Mouse (Mus musculus) cerebellum, postnatal 36 days (tissue): ENCODE results near the gene Doc2g.

Source experiments
- DNase-seq, 2 experiments: peaks; one replicate each; pipeline ENCODE4 v3.0.0; 2021 to 2022; ENCODE audit warnings: mixed read lengths in 2 of 2

Gene Doc2g

GRCm38 (mm10) chr19:3991562-3991961 lies 11.6 kb upstream of the Doc2g start:
- DNase-seq: no peak

GRCm38 (mm10) chr19:3991966-3992365 lies 11.1 kb upstream of the Doc2g start:
- no peak for DNase-seq

DNA sequence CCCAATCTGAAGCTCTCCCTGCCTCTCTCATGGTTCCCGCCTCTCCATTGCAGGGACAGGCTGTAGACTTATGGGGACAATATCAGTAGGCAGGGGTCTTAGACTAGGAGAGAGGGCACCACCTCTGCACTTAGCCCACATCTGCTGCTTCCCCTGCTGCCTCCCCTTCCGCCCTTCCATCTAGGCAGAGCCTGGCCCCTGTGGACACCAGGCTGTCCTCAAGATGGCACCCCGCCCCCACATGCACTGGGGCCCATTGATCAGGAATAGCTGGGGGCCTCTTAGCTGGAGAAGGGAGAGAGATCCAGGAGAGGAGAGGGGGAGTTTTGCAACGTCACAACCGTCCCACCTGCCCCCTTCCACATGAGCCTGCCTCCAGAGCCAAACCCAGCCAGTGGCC lies 10.7 kb upstream of the Doc2g start, which contains the start of gene Tbx10:
Tbx10 (plus strand) TSS at position 337 of the 400 bp plus-strand sequence.
- DNase-seq: no peak

DNA sequence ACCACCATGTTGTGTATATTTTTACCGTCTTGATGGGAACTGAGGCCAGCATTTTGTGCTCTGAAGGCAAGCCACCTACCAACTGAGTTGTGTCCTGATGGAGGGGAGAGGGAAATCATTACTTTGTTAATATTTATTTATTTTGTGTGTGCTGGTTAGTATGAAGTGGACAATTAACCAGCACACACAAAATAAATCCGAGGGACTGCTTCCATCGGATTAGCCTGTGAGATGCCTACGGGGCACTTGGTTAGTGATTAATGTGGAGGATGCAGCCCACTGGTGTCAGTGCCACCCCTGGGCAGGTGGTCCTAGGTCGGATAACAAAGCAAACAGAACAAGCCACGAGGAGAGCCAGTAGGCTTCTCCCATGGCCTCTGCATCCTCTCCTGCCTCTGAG lies 8.2 kb upstream of the Doc2g start:
- no peak for DNase-seq

DNA sequence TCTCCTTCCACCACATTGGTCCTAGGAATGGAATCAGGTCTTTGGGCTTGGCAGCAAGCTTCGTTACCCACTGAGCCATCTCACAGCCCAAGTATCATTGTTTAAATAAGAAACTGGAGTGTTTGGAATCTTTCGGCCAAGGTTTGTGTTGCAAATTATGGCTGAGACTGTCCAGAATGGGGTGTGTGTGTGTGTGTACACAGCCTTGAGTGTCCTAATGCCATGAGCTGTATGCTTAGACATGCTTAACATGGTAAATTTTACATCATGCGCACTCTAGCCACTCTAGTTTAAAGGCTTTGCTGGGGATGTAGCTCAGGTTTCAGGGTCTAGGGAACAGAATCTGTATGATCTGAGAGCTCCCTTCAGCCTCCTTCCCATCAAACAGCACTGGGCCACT lies 7.6 kb upstream of the Doc2g start:
- no peak for DNase-seq

GRCm38 (mm10) chr19:3996106-3996505 lies 7.0 kb upstream of the Doc2g start:
- no peak for DNase-seq

DNA sequence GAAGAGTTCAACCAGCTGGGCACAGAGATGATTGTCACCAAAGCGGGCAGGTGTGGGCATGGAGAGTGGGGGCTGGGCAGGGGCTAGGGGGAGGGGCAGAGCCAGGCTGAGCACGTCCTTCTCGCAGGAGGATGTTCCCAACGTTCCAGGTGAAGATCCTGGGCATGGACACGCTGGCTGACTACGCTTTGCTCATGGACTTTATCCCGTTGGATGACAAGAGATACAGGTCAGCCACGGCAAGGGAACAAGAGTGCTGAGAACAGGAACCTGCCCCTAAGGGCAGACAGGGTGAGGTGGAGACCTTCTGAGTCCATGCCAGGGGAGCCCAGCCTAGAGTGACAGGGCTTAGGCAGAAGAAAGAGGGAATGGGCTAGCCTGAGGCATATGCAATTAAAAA lies 6.4 kb upstream of the Doc2g start:
- DNase-seq: no peak

DNA sequence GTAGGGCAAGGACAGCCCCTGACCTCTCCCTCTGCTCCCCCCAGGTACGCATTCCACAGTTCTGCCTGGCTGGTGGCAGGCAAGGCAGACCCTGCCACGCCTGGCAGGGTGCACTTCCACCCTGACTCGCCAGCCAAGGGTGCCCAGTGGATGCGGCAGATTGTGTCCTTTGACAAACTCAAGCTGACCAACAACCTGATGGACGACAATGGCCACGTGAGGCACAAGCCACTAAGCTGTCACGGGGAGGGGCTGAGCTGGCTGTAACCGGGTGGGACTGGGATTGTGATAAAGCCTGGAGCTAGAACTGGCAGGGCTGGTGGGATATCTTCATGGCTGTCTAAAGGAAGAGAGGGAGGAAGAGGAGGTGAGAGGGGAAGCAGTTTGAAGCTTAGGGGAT lies 5.9 kb upstream of the Doc2g start:
- DNase-seq: no peak

DNA sequence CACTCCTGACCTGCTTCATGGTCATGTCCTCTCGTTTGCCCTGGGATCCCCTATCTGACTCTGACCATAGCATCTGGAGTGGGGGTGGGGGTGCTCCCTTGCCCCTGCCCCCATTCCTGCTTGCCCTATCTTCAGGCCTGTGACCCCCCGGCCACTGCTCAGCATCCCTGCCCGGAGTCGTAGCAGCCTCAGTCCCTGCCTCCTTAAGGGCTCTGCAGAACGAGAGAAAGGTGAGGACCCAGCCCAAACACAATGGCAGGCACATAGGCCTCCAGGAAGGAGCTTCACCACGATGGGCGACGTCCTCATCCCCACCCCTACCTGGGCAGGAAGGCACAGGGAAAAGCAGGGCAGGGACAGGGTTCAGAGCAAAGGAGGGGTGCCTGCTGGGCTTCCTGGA lies 4.8 kb upstream of the Doc2g start:
- no peak for DNase-seq

- no peak for DNase-seq
These were observed 3.9 kb upstream of the Doc2g start for GRCm38 (mm10) chr19:3999121-3999730.

GRCm38 (mm10) chr19:4000119-4000900 lies 2.8 kb upstream of the Doc2g start, which contains the start of the genes Nudt8 and Gm49405:
Gene Nudt8 (plus strand): TSS chr19:4000580.
Gene Gm49405 (plus strand): TSS chr19:4000626.
- peak; percentile 93 to 96 for DNase-seq

DNA sequence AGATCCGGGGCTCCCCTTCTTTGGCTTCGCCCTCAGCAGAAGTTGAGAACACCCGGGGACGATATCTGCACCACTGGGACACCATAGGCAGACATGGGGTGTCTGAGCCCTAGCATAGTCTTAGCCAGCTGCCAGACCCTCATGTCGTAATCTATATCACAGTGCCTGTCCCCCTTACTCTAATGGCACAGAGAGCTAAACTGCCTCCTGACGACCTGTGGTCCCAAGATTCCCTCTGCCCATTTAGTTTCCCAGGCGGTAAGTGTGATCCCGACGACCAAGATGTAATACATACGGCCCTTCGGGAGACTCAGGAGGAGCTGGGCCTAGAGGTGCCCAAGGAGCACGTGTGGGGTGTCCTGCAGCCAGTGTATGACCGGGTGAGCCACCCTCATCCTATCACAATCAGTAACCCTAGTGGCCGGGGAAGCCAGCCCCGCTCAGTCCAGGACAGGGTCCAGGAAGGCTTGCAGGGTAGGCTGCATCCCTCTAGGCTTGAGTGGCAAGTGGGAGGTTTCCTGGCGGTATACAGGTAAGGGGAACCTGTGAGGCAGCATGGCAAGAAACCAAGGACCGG lies 2.1 kb upstream of the Doc2g start:
- DNase-seq: no peak

DNA sequence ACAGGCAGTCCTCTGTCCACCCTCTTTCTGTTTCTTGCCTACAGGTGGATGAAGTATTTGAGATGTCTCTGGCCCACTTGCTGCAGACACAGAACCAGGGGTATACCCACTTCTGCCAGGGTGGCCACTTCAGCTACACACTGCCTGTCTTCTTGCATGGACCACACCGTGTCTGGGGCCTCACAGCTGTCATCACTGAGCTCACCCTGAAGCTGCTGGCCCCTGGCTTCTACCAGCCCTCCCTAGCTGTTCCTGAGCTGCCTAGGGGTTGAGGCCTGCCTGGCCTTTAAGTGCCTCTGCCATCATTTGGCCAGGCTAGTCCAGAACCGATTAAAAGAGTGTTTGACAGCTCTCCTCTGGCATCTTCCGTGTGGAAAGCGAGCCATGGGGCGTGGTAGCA lies 1.4 kb upstream of the Doc2g start:
- no peak for DNase-seq

DNA sequence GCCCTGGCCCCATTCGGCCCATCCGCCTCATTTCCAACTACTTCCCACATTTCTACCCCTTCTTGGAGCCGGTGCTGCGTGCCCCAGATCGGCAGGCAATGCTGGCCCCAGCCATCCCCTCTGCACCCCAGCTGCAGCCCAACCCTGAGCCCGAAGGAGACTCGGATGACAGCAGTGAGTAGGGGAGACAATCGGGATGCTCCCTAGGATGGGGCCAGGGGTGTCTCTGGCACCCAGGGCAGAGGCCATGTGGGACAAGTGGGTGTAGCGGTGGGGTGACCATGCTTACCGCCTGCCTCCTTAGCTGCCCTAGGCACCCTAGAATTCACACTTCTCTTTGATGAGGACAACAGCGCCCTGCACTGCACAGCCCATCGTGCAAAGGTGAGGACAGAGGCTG lies 528 bp downstream of the Doc2g start:
- DNase-seq: no peak

GRCm38 (mm10) chr19:4004331-4004730 lies 1.2 kb downstream of the Doc2g start:
- no peak for DNase-seq

- no peak for DNase-seq
These were observed 2.0 kb downstream of the Doc2g start for GRCm38 (mm10) chr19:4005091-4005490.

- no peak for DNase-seq
These were observed 2.9 kb downstream of the Doc2g start for GRCm38 (mm10) chr19:4005971-4006370.

- no peak for DNase-seq
These were observed 8.0 kb downstream of the Doc2g start for GRCm38 (mm10) chr19:4011086-4011485.

DNA sequence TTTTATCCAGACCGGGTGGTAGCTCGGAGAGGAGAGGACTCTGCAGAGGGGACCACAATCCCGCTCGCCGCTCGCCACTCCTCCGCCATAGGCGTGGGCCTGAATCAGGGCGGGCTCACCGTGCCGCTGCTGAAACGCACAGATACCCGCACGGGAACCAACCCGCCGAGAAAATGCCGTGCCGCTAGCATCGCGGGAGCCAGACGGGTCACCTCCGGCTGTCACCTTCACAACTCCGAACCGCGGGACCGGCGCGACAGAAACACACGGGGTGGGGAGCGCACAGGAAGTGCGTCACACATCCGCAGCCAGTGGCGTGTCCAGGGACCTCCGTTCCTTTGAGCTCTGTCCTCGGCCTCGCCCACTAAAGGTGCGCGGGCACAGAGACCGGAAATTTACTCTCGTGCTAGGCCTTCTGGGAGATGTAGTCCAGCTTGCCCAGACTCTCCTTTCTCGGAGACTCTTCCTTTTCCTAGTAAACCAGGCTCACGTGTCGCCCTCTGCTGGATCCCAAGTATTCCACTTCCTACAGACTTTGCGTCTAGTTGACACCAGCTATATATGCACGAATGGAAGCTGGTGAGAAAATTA lies 9.4 kb downstream of the Doc2g start, which contains the start of gene Ndufv1:
Ndufv1 (minus strand) TSS at position 375 of the 591 bp plus-strand sequence.
- peak; percentile 95 to 96 for DNase-seq

- DNase-seq: no peak
These were observed 10.0 kb downstream of the Doc2g start for GRCm38 (mm10) chr19:4013066-4013465.

DNA sequence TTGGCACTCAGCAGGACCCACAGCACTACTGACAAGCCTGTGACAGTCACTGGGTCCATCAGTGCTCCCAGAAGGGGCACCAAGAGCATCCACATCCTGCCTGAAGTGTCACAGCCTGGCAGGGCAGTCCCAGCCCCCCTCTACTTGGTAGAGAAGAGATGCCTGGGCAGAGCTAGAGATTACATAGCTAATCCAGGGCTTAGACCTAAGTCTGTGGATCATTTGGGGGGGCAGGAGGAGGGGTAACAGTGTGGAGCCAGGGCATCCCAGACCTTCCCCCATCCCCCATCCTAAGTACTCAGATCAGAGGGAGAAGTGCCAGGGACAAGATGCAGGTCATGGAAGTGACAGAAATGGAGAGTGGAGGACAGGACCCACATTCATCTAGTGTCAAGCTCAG lies 11.7 kb downstream of the Doc2g start:
- DNase-seq: no peak

DNA sequence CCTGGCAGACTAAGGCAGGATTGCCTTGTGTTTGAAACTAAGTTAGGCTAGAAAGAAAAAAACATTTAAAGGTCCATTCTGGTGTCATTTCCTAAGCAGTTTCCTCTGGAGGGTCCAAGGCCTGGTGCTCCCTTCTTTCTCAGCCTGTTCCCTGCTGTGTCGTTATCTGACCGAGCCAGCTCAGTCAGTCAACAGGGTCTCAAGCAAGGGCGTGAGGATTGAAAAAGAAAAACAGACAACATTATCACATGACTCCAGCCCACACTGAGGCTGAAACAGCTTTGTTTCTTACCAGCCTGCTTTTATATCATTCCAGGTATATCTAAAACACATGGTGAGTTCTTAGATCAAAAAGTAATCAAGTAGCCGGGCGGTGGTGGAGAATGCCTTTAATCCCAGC lies 12.5 kb downstream of the Doc2g start:
- no peak for DNase-seq

DNA sequence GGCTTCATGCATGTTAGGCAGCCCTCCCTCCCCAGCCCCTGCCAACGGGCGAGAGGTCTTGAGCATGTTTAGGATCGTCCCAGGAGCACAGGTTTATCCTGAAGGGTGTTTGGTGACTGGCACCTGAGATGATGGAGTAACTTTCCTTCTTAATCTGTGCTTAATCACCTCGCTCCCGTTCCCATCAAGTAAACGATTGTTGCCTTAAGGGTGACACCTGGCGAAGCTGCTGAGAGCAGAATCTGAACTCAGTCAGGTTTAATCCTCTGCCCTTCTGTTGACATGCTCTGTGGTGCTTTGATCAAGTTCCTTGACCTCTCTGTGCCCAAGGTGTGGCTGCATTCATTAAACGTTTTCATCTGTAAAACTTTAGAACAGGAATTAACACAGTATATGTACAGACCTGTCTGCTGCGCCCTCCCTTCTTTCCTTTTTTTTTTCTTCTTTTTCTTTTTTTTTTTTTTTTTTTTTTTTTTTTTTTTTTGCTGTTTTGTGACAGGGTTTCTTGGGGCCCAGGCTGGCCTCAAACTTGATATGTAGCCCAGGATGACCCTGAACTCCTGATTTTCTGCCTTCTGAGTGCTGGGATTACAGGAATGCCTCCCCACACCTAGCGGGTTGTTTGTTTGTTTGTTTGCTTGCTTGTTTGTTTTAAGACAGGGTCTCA lies 14.9 kb downstream of the Doc2g start:
- DNase-seq: no peak
